Mouse (Mus musculus) midbrain, embryonic 11.5 days (tissue): ENCODE results near the gene Ubr1. TPM values are rescaled to one million over a fixed set of nuclear protein-coding genes. Genes with fewer than 3 reads are reported as not detected.

Experiments used
- ATAC-seq: fragments of 200-750 bp; cut with Nextera tagmentation; 2 replicates; pipeline ENCODE4 v1.8.0; 2017; ENCODE audit warnings: moderate TSS enrichment, moderate library complexity; ENCODE audit not compliant: low FRiP score
- DNase-seq: peaks from one replicate; pipeline ENCODE4 v3.0.0; 2015; ENCODE audit warnings: low spot score; ENCODE audit errors: missing footprints
- H3K27ac ChIP-seq: fragments of 300-500 bp; sonication (generic); 2 replicates; pipeline ENCODE4 v1.5.1; 2014; ENCODE audit warnings: low read depth, low read length
- H3K27me3 ChIP-seq: fragments of 300-500 bp; sonication (generic); 2 replicates; pipeline ENCODE4 v1.6.1; 2014; ENCODE audit warnings: mild to moderate bottlenecking, low read length, moderate library complexity, mixed read lengths; ENCODE audit not compliant: control insufficient read depth, insufficient read depth
- H3K36me3 ChIP-seq: fragments of 300-500 bp; sonication (generic); 2 replicates; pipeline ENCODE4 v1.6.1; 2014; ENCODE audit warnings: mild to moderate bottlenecking, low read length, moderate library complexity, mixed read lengths; ENCODE audit not compliant: control insufficient read depth, insufficient read depth
- H3K4me1 ChIP-seq: fragments of 300-500 bp; sonication (generic); 2 replicates; pipeline ENCODE4 v1.6.1; 2014; ENCODE audit warnings: low read length; ENCODE audit not compliant: control insufficient read depth, insufficient read depth
- H3K4me2 ChIP-seq: fragments of 300-500 bp; sonication (generic); 2 replicates; pipeline ENCODE4 v1.6.1; 2014; ENCODE audit warnings: mild to moderate bottlenecking, moderate library complexity
- H3K4me3 ChIP-seq: fragments of 300-500 bp; sonication (generic); 2 replicates; pipeline ENCODE4 v1.5.1; 2014; ENCODE audit warnings: low read depth, low read length
- H3K9ac ChIP-seq: fragments of 300-500 bp; sonication (generic); 2 replicates; pipeline ENCODE4 v1.6.1; 2014; ENCODE audit warnings: low read length
- H3K9me3 ChIP-seq: fragments of 300-500 bp; sonication (generic); 2 replicates; pipeline ENCODE4 v1.6.1; 2016; ENCODE audit warnings: low read length; ENCODE audit not compliant: control insufficient read depth
- WGBS: fragments of 180-500 bp; shearing (Covaris S2); extraction: QIAGEN DNeasy Blood & Tissue Kit; methylation state at CpG from one replicate; pipeline ENCODE4 v1.1.7; 2014; 5-methylcytosine and 5-hydroxymethylcytosine counted together
- microRNA-seq: library from miRNA; unstranded; fragments of <30 nt; microRNA quantifications from one replicate; pipeline ENCODE4, GENCODE M21; 2017
- polyA plus RNA-seq: library from polyadenylated mRNA; unstranded; fragments of >200 nt; fragmentation: Nextera tagmentation; extraction: Ambion mirVana; gene quantifications from 2 replicates; pipeline ENCODE4 v1.2.1, GENCODE M21; 2014

Gene Ubr1
- polyA plus RNA-seq, 1 experiment from 2014 or later: 21.0 TPM

GRCm38 (mm10) chr2:120835167-120835566 lies 135.3 kb downstream of the Ubr1 start:
- Histone ChIP-seq H3K36me3 (no peaks in the 10 kb centered on the region), H3K4me1 (no peaks in the 10 kb centered on the region), H3K9me3 (no peaks in the 10 kb centered on the region; the same call in 1 of the 2 replicates), H3K27me3 (no peaks in the 10 kb centered on the region), H3K4me3 (no peak overlapping the region), H3K4me2 (no peak overlapping the region), H3K9ac (no peak overlapping the region), H3K27ac (no peak overlapping the region)
- DNase-seq (no peak), ATAC-seq (no peak)
- WGBS: 92% methylated on average over 4 of the region's 4 CpGs

DNA sequence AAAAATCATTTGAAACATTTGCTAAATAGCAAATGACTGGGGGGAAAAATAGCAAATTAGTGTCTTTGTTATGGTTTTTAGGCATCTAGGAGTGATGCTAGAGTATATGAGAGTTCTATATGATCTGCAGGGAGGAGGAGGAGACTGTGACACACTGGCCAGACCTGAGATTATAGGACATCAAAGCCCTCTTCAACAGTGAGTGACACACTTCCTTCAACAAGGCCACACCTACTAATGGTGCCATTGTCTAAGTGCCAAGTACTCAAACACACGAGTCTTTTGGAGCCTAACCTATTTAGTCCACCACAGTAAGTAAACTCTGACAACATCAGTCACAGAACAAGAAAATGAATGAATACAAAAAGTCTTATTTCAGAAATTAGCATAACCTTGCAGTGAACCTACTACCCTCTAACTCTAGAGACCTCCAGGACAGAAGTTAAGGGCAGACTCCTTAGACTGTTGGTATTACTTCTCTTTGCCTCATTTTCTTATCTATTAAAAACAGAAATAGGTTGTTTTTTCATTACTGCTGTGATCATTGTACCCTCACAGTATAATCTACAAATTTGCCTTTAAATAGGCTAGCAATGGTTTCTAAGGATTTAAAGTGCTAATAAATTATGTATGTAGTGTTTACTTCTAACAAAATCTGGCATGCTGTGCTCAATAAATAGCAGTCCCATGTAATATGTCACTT lies 143.4 kb downstream of the Ubr1 start:
- Histone ChIP-seq H3K27ac (no peak overlapping the region), H3K9ac (no peak overlapping the region), H3K4me3 (no peak overlapping the region), H3K4me1 (no peaks in the 10 kb centered on the region), H3K27me3 (no peaks in the 10 kb centered on the region), H3K9me3 (no peaks in the 10 kb centered on the region), H3K4me2 (no peak overlapping the region), H3K36me3 (peaks cover 4% of the 10 kb centered on the region; the same call in 1 of the 2 replicates)
- DNase-seq (no peak), ATAC-seq (no peak)
- 55% methylated on average over 1 of the region's 1 CpGs for WGBS

Small RNA genes lying within 50 kb of the gene (microRNA-seq; reads per million reads assigned to microRNA genes)
- gene Gm44325: not detected

Other genes with a start within 250 kb of the Ubr1 start
- gene Cdan1, start 120.6 kb downstream of the Ubr1 start, polyA plus RNA-seq: 7.2 and 7.6 TPM in 2 replicates
- 9.5 and 10.3 TPM in 2 replicates for gene Ttbk2, start 120.1 kb downstream of the Ubr1 start, polyA plus RNA-seq
- 6.2 and 7.0 TPM in 2 replicates for gene Tmem62, start 6.3 kb upstream of the Ubr1 start, polyA plus RNA-seq
- gene Ccndbp1, start 37.7 kb upstream of the Ubr1 start, polyA plus RNA-seq: 51.6 and 52.7 TPM in 2 replicates
- 5.5 and 7.0 TPM in 2 replicates for gene Epb42, start 66.4 kb upstream of the Ubr1 start, polyA plus RNA-seq
- gene Tgm5, start 115.1 kb upstream of the Ubr1 start, polyA plus RNA-seq: not detected in 2 replicates
- gene Tgm7, start 139.1 kb upstream of the Ubr1 start, polyA plus RNA-seq: not detected in 2 replicates
- 35.4 and 35.7 TPM in 2 replicates for gene Adal, start 169.7 kb upstream of the Ubr1 start, polyA plus RNA-seq
- gene Lcmt2, start 169.9 kb upstream of the Ubr1 start, polyA plus RNA-seq: 20.6 and 21.0 TPM in 2 replicates
- gene Tubgcp4, start 199.9 kb upstream of the Ubr1 start, polyA plus RNA-seq: 67.8 and 69.3 TPM in 2 replicates
- 13.8 and 16.3 TPM in 2 replicates for gene Zscan29, start 200.4 kb upstream of the Ubr1 start, polyA plus RNA-seq